Comparison of ENCODE assay signal across 15 mouse cellular contexts in genomic region chr1:190127163-190127795, GRCm38 (mm10). TPM values are rescaled to one million over a fixed set of nuclear protein-coding genes. Genes with fewer than 3 reads are reported as not detected.
DNase-seq lines count a peak whose midpoint lies in the region; ATAC-seq and TF ChIP-seq lines count a peak whose summit lies in the region.
"Had no signal": no experiment of that assay in that cellular context is flagged by ENCODE, and none has a peak within 500 bp of the region (broad histone marks: within the 10 kb centered on the region; RNA-seq: fewer than 3 reads in every experiment).

No protein-coding gene starts in this region.

- peak overlapping the region; percentile 69 for H3K9ac ChIP-seq in heart, embryonic 13.5 days
- H3K9ac ChIP-seq in midbrain, embryonic 14.5 days (replicated peaks; ENCODE audit: low read length) = no peak overlapping the region
- H3K9ac ChIP-seq in limb, embryonic 14.5 days (ENCODE audit: low read depth, low read length, severe bottlenecking) = no peak overlapping the region
- H3K9ac ChIP-seq in forebrain, postnatal 0 days = no peak overlapping the region
- H3K9ac ChIP-seq: liver, embryonic 14.5 days; midbrain, embryonic 12.5 days; neural tube, embryonic 12.5 days had no signal

- peak; percentile 72 for DNase-seq in adrenal gland, adult 2 months
- no peak for DNase-seq in adrenal gland, adult 8-10 months
- no peak for DNase-seq in heart, adult 11 months
- DNase-seq in midbrain, embryonic 10.5 days (ENCODE audit: low spot score) = no peak
- DNase-seq in midbrain, embryonic 14.5 days = no peak
- DNase-seq in limb, embryonic 14.5 days (ENCODE audit: low spot score) = no peak
- DNase-seq in forebrain, postnatal 0 days = no peak
- DNase-seq: gastrocnemius, adult 2 months; kidney, adult 11 months; thymus, adult 18-20 months had no signal

- H3K4me2 ChIP-seq in heart, embryonic 13.5 days = 0 out of 2 replicates have a peak overlapping the region, but pooled peaks have one; percentile 16
- no peak overlapping the region for H3K4me2 ChIP-seq in midbrain, embryonic 14.5 days (ENCODE audit: low read length)
- no peak overlapping the region for H3K4me2 ChIP-seq in limb, embryonic 14.5 days (replicated peaks; ENCODE audit: low read depth, low read length, severe bottlenecking)
- no peak overlapping the region for H3K4me2 ChIP-seq in forebrain, postnatal 0 days (ENCODE audit: low read depth)
- H3K4me2 ChIP-seq: neural tube, embryonic 12.5 days had no signal

- H3K27ac ChIP-seq in heart, embryonic 13.5 days (replicated peaks) = peak overlapping the region; percentile 97
- H3K27ac ChIP-seq in midbrain, embryonic 10.5 days (replicated peaks) = peak overlapping the region; percentile 81
- H3K27ac ChIP-seq in midbrain, embryonic 14.5 days (replicated peaks; ENCODE audit: low read depth, low read length) = no peak overlapping the region
- H3K27ac ChIP-seq in limb, embryonic 14.5 days (replicated peaks; ENCODE audit: low read depth, low read length) = no peak overlapping the region
- H3K27ac ChIP-seq in forebrain, postnatal 0 days (ENCODE audit: low read depth, low read length) = no peak overlapping the region
- H3K27ac ChIP-seq: gastrocnemius, adult 2 months; liver, embryonic 14.5 days; neural tube, embryonic 12.5 days had no signal

- H3K36me3 ChIP-seq in heart, embryonic 13.5 days = peaks cover 18% of the 10 kb centered on the region
- H3K36me3 ChIP-seq in midbrain, embryonic 10.5 days = peaks cover 24% of the 10 kb centered on the region
- H3K36me3 ChIP-seq in midbrain, embryonic 14.5 days (ENCODE audit: control insufficient read depth, insufficient read depth, low read length) = 0 out of 2 replicates have a peak, but pooled peaks cover 5% of the 10 kb centered on the region
- no peaks in the 10 kb centered on the region for H3K36me3 ChIP-seq in limb, embryonic 14.5 days (ENCODE audit: control insufficient read depth, insufficient read depth, low read length)
- H3K36me3 ChIP-seq in forebrain, postnatal 0 days (ENCODE audit: insufficient read depth) = no peaks in the 10 kb centered on the region

- no peak for ATAC-seq in heart, embryonic 13.5 days (ENCODE audit: extremely low read depth, insufficient number of reproducible peaks, low FRiP score, low TSS enrichment)
- ATAC-seq in midbrain, embryonic 14.5 days (ENCODE audit: low FRiP score, low TSS enrichment) = no peak
- 0 out of 2 replicates have a peak, but pooled peaks have one; percentile 23 for ATAC-seq in limb, embryonic 14.5 days (ENCODE audit: low FRiP score, low read depth)
- ATAC-seq in forebrain, postnatal 0 days = no peak
- ATAC-seq: forebrain, embryonic 16.5 days had no signal

- no peaks in the 10 kb centered on the region for H3K27me3 ChIP-seq in heart, embryonic 13.5 days (replicated peaks)
- peaks cover 16% of the 10 kb centered on the region for H3K27me3 ChIP-seq in midbrain, embryonic 10.5 days (ENCODE audit: low read depth, poor library complexity, severe bottlenecking)
- no peaks in the 10 kb centered on the region for H3K27me3 ChIP-seq in midbrain, embryonic 14.5 days (ENCODE audit: control insufficient read depth, insufficient read depth, low read length)
- H3K27me3 ChIP-seq in limb, embryonic 14.5 days (ENCODE audit: control insufficient read depth, insufficient read depth, low read length) = no peaks in the 10 kb centered on the region
- peaks cover 6% of the 10 kb centered on the region for H3K27me3 ChIP-seq in forebrain, postnatal 0 days (ENCODE audit: insufficient read depth, low read length)
- H3K27me3 ChIP-seq: midbrain, embryonic 12.5 days; neural tube, embryonic 12.5 days had no signal

- H3K9me3 ChIP-seq in heart, embryonic 13.5 days = no peaks in the 10 kb centered on the region
- H3K9me3 ChIP-seq in midbrain, embryonic 10.5 days (replicated peaks) = no peaks in the 10 kb centered on the region
- H3K9me3 ChIP-seq in midbrain, embryonic 14.5 days (ENCODE audit: control insufficient read depth, low read length) = no peaks in the 10 kb centered on the region
- no peaks in the 10 kb centered on the region for H3K9me3 ChIP-seq in limb, embryonic 14.5 days (ENCODE audit: control insufficient read depth, low read length)
- H3K9me3 ChIP-seq in forebrain, postnatal 0 days (ENCODE audit: low read length) = no peaks in the 10 kb centered on the region
- H3K9me3 ChIP-seq: midbrain, embryonic 12.5 days; neural tube, embryonic 12.5 days had no signal

- WGBS in heart, embryonic 13.5 days = 40% methylated on average over 6 of the region's 6 CpGs
- 37% methylated on average over 6 of the region's 6 CpGs for WGBS in midbrain, embryonic 10.5 days
- 31% methylated on average over 6 of the region's 6 CpGs for WGBS in midbrain, embryonic 14.5 days
- WGBS in limb, embryonic 14.5 days = 62% methylated on average over 6 of the region's 6 CpGs
- WGBS in forebrain, postnatal 0 days = 37% methylated on average over 6 of the region's 6 CpGs

- no peak overlapping the region for H3K4me3 ChIP-seq in heart, embryonic 13.5 days
- H3K4me3 ChIP-seq in midbrain, embryonic 10.5 days = no peak overlapping the region
- H3K4me3 ChIP-seq in midbrain, embryonic 14.5 days (replicated peaks; ENCODE audit: low read depth, low read length) = no peak overlapping the region
- no peak overlapping the region for H3K4me3 ChIP-seq in limb, embryonic 14.5 days (replicated peaks; ENCODE audit: low read length)
- H3K4me3 ChIP-seq in forebrain, postnatal 0 days (ENCODE audit: low read depth, low read length) = no peak overlapping the region
- H3K4me3 ChIP-seq: gastrocnemius, adult 2 months; midbrain, embryonic 12.5 days; neural tube, embryonic 12.5 days had no signal

- TF ChIP-seq CTCF in forebrain, postnatal 0 days (IDR thresholded peaks at IDR 0.05; ENCODE audit: low read depth) = no peak

- peaks cover 79% of the 10 kb centered on the region for H3K4me1 ChIP-seq in heart, embryonic 13.5 days
- peaks cover 61% of the 10 kb centered on the region for H3K4me1 ChIP-seq in midbrain, embryonic 10.5 days
- H3K4me1 ChIP-seq in midbrain, embryonic 14.5 days (ENCODE audit: control insufficient read depth, insufficient read depth, low read length) = peaks cover 43% of the 10 kb centered on the region
- no peaks in the 10 kb centered on the region for H3K4me1 ChIP-seq in limb, embryonic 14.5 days (ENCODE audit: control insufficient read depth, insufficient read depth, low read length)
- no peaks in the 10 kb centered on the region for H3K4me1 ChIP-seq in forebrain, postnatal 0 days (ENCODE audit: insufficient read depth)

- no peak for TF ChIP-seq POLR2A in limb, embryonic 14.5 days (IDR thresholded peaks at IDR 0.05; ENCODE audit: borderline replicate concordance, extremely low read depth, insufficient read depth, insufficient read length)

RNA-seq across cellular contexts. Expression of gene Prox1, which starts 43.2 kb away (rescaled TPM):
- 10 to 100 TPM; 33.4 to 34.0 TPM for total RNA-seq in adrenal gland, adult 2 months (2021)
- 17.4 and 22.8 TPM in 2 replicates for polyA plus RNA-seq in adrenal gland, adult 2 months (2012; rRNA removed)
- total RNA-seq in adrenal gland, adult 8-10 months (2022) = 10 to 100 TPM; 41.1 to 45.5 (median 44.9) TPM
- 16.0 and 17.5 TPM in 2 replicates for polyA plus RNA-seq in heart, embryonic 13.5 days (2015; fragmentation: Nextera tagmentation; extraction: Ambion mirVana)
- polyA plus RNA-seq in midbrain, embryonic 10.5 days (2016; fragmentation: Nextera tagmentation; extraction: Ambion mirVana) = 6.5 and 10.3 TPM in 2 replicates
- 7.8 and 10.7 TPM in 2 replicates for polyA plus RNA-seq in midbrain, embryonic 14.5 days (2014; fragmentation: Nextera tagmentation; extraction: Ambion mirVana)
- polyA plus RNA-seq in limb, embryonic 14.5 days (2012; rRNA removed) = 2.6 and 2.9 TPM in 2 replicates
- polyA plus RNA-seq in limb, embryonic 14.5 days (2014; fragmentation: Nextera tagmentation; extraction: Ambion mirVana) = 2.7 and 3.1 TPM in 2 replicates
- 13.4 and 24.8 TPM in 2 replicates for total RNA-seq in forebrain, postnatal 0 days (2014; rRNA removed)
- 6.2 and 16.2 TPM in 2 replicates for polyA plus RNA-seq in forebrain, postnatal 0 days (2015; fragmentation: Nextera tagmentation; extraction: Ambion mirVana)

Comparison
In these comparisons a context has a peak if more than half of its experiments do, and no peak if none do; other contexts are left out.
1. H3K27ac ChIP-seq: peak in heart, embryonic 13.5 days (single experiment) and midbrain, embryonic 10.5 days (single experiment); none in midbrain, embryonic 14.5 days (single experiment), limb, embryonic 14.5 days (single experiment) and forebrain, postnatal 0 days (single experiment).